Mouse (Mus musculus) natural killer cell, adult 2 months (primary cell): ENCODE data around the gene Btbd35f13.
"Not testable (repeated sequence)": the region's sequence is repeated elsewhere in the genome, so short reads cannot be mapped to it uniquely, and the experiment has no call there.

ENCODE experiments used
- DNase-seq, 2 experiments: peaks; one replicate each; pipeline ENCODE4 v3.0.0; 2022; ENCODE audit warnings: low spot score in 2 of 2

The Btbd35f13 gene

DNA sequence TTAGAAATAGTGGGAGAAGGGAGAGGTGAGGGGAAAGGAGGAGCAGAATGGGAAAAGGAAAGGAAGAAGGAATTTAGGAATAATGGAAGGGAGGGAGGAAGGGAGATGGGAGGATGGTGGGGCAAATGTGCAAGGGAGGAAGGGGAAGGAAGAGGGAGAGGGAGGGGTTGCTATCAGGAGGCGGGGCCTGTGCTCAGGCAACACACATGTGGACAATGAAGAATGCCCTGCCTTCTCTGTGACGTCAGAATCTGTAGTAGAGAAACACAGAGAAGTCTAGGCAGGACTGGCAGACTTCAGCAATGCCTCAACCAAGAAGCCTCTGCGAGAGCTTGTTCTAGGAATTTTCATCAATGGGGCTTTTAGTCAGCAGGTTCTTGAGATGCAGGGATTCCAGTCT lies at the start of gene Btbd35f13:
Gene Btbd35f13, plus strand, starts transcription at position 301 of the 400 bp plus-strand sequence.
- DNase-seq: not testable (repeated sequence)

DNA sequence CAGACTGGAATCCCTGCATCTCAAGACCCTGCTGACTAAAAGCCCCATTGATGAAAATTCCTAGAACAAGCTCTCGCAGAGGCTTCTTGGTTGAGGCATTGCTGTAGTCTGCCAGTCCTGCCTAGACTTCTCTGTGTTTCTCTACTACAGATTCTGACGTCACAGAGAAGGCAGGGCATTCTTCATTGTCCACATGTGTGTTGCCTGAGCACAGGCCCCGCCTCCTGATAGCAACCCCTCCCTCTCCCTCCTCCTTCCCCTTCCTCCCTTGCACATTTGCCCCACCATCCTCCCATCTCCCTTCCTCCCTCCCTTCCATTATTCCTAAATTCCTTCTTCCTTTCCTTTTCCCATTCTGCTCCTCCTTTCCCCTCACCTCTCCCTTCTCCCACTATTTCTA lies 45.3 kb downstream of the Btbd35f13 start, which contains the start of gene Btbd35f14:
Gene Btbd35f14, minus strand, starts transcription at position 101 of the 400 bp plus-strand sequence.
- not testable (repeated sequence) for DNase-seq
